Mouse (Mus musculus) kidney, postnatal 0 days (tissue): Measurements from ENCODE around the gene 4931409K22Rik. TPM values are rescaled to one million over a fixed set of nuclear protein-coding genes. Genes with fewer than 3 reads are reported as not detected.
"Not testable (repeated sequence)": the region's sequence is repeated elsewhere in the genome, so short reads cannot be mapped to it uniquely, and the experiment has no call there.

Source experiments
- ATAC-seq: fragments of 200-750 bp; cut with Nextera tagmentation; replicated peaks from 2 replicates; pipeline ENCODE4 v1.8.0; 2017; ENCODE audit warnings: low read depth, moderate number of reproducible peaks, moderate TSS enrichment, moderate library complexity; ENCODE audit not compliant: low FRiP score
- DNase-seq: peaks from one replicate; pipeline ENCODE4 v3.0.0-alpha.2; 2016; ENCODE audit warnings: low spot score
- H3K27ac ChIP-seq: fragments of 300-500 bp; sonication (generic); 2 replicates; pipeline ENCODE4 v1.5.1; 2014; ENCODE audit warnings: mild to moderate bottlenecking
- H3K27me3 ChIP-seq: fragments of 300-500 bp; sonication (generic); 2 replicates; pipeline ENCODE4 v1.6.1; 2014; ENCODE audit warnings: low read length, mixed read lengths; ENCODE audit not compliant: insufficient read depth
- H3K36me3 ChIP-seq: fragments of 300-500 bp; sonication (generic); 2 replicates; pipeline ENCODE4 v1.6.1; 2014; ENCODE audit warnings: low read length, mixed read lengths; ENCODE audit not compliant: insufficient read depth
- H3K4me1 ChIP-seq: fragments of 300-500 bp; sonication (generic); replicated peaks from 2 replicates; pipeline ENCODE4 v1.6.1; 2014; ENCODE audit warnings: antibody characterized with exemption, low read length, mixed read lengths; ENCODE audit not compliant: insufficient read depth
- H3K4me2 ChIP-seq: fragments of 300-500 bp; sonication (generic); 2 replicates; pipeline ENCODE4 v1.6.1; 2014; ENCODE audit warnings: mild to moderate bottlenecking, low read length, moderate library complexity, mixed read lengths
- H3K4me3 ChIP-seq: fragments of 300-500 bp; sonication (generic); replicated peaks from 2 replicates; pipeline ENCODE4 v1.5.1; 2014; ENCODE audit warnings: low read depth, low read length
- H3K9ac ChIP-seq: fragments of 300-500 bp; sonication (generic); 2 replicates; pipeline ENCODE4 v1.6.1; 2014; ENCODE audit warnings: low read depth, low read length
- H3K9me3 ChIP-seq: fragments of 300-500 bp; sonication (generic); replicated peaks from 2 replicates; pipeline ENCODE4 v1.6.1; 2016; ENCODE audit warnings: low read length, inconsistent platforms, mixed read lengths
- CTCF ChIP-seq: IDR thresholded peaks from 2 replicates; pipeline ENCODE4 v1.5.1; 2016; ENCODE audit warnings: antibody characterized with exemption, low read depth, mild to moderate bottlenecking, moderate library complexity
- WGBS: fragments of 180-500 bp; shearing (Covaris S2); extraction: QIAGEN DNeasy Blood & Tissue Kit; methylation state at CpG from one replicate; pipeline ENCODE4 v1.1.7; 2014; 5-methylcytosine and 5-hydroxymethylcytosine counted together
- polyA plus RNA-seq: library from polyadenylated mRNA; unstranded; fragments of >200 nt; fragmentation: Nextera tagmentation; extraction: Ambion mirVana; gene quantifications from 2 replicates; pipeline ENCODE4 v1.2.1, GENCODE M21; 2015

4931409K22Rik gene
- polyA plus RNA-seq, 1 experiment from 2014 or later = 0.12 TPM

DNA sequence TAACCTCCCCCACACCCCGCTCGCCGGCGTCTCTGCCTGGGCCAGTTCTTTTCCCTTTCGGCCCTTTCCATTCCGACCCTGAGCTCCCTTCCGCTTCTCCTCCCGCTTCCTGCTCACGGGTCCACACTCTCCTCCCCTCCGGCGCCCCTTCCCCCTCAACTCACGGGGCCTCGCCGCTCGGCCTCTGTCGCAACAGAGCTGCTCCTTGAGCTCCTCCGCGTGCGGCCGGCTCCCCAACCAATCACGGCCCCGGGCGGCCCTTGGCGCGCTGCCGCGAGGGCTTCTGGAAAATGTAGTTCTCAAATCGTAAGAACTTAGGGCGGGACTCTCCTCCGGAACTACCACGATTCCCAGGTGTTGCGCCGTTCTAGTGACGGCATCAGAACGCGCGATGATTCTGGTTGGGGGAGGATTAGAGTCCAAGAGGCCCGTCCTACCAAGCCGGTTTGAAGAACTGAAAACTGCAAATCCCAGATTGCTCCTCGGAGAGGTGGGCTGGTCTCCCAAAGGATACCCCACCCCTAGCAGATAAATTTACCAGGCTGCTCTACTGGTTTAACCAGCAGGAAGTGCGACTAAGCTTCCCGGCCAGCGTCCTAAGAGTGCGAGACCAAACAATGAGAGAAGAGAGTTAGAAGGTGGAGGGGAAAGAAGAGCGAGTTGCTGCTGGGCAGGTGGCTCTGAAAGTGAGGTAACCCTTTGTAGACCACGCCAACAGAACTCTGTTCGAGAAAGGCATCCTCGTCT is 20.7 kb upstream of the 4931409K22Rik start, which contains the start of gene Abcf2:
TSS of gene Abcf2 (minus strand) at position 285 of the 747 bp plus-strand sequence.
- Histone ChIP-seq H3K9me3 (no peaks in the 10 kb centered on the region), H3K27me3 (no peaks in the 10 kb centered on the region), H3K4me3 (peak within 1 kb of the TSS; percentile 60), H3K27ac (peak within 1 kb of the TSS; percentile 80), H3K4me2 (peak within 1 kb of the TSS; percentile 69), H3K36me3 (peaks cover 17% of the 10 kb centered on the region), H3K4me1 (peaks cover 7% of the 10 kb centered on the region; the same call in 1 of the 2 replicates), H3K9ac (peak within 1 kb of the TSS; percentile 71)
- no peak for TF ChIP-seq CTCF
- under 1% methylated on average over 48 of the region's 48 CpGs for WGBS
- DNase-seq (peak; percentile 100), ATAC-seq (peak; percentile 96)

DNA sequence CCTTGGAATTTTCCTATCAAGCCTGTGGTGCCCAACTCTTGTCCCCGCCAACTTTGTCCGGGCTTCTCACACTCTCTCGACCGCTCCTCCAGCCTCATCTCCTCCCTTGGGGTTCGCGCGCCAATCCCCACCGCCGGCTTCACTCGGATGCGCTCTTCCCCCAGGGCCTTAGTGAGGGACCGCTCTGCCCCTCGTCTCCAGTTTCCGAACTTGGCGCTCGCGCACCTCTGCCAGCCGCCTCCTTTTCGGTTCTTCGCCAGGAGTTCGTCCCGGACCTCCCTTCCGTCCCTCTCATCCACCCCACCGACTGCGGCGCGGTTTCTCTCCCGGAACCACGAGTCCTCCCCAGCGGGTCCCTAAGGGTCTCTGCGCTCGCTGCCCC is 20.2 kb upstream of the 4931409K22Rik start:
- Histone ChIP-seq H3K9me3 (no peaks in the 10 kb centered on the region), H3K9ac (peak overlapping the region; percentile 71), H3K4me2 (peak overlapping the region; percentile 69), H3K4me1 (peaks cover 7% of the 10 kb centered on the region; the same call in 1 of the 2 replicates), H3K27me3 (no peaks in the 10 kb centered on the region), H3K4me3 (peak overlapping the region; percentile 60), H3K27ac (peak overlapping the region; percentile 74), H3K36me3 (peaks cover 22% of the 10 kb centered on the region)
- WGBS = under 1% methylated on average over 32 of the region's 32 CpGs
- TF ChIP-seq CTCF = no peak
- DNase-seq (peak; percentile 54), ATAC-seq (peak; percentile 30)

DNA sequence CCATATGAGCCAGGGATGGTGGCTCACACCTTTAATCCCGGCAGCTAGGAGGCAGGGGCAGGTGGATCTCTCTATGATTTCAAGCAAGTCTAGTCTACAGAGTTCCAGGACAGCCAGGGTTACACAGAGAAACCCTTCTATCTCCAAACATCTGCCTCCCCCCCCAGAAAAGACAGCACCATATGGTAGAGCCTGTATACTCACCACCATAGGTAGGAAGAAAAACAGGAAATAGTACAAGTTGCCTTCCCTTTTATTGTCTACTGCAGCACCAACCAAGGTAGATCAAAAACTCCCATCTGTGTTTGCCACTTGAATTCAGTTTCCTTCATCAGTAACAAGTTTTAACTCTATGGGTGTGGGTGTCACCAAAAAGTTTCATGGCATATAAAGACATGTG is 19.3 kb upstream of the 4931409K22Rik start:
- Histone ChIP-seq H3K9ac (peak overlapping the region; percentile 71; the same call in 1 of the 2 replicates), H3K4me2 (peak overlapping the region; percentile 69; the same call in 1 of the 2 replicates), H3K27ac (no peak overlapping the region), H3K4me1 (peaks cover 7% of the 10 kb centered on the region; the same call in 1 of the 2 replicates), H3K9me3 (no peaks in the 10 kb centered on the region), H3K4me3 (peak overlapping the region; percentile 60; the same call in 1 of the 2 replicates), H3K36me3 (peaks cover 29% of the 10 kb centered on the region), H3K27me3 (no peaks in the 10 kb centered on the region)
- WGBS = 77% methylated on average over 1 of the region's 1 CpGs
- TF ChIP-seq CTCF = no peak
- DNase-seq (no peak), ATAC-seq (no peak)

DNA sequence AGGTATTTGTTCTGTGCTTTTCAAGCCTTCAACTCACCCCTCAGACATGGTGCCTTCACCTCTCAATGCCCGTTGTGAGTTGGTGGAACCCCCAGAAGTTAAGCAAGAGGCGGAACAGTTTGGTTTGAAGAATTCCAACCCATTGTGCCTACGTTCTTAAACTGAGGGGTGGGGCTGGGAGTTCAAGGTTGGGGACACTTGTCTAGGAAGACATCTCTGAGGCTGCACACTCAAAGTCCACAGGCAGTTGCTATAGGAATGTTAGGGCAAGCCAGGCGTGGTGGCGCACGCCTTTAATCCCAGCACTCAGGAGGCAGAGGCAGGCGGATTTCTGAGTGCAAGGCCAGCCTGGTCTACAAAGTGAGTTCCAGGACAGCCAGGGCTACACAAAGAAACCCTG is 1.3 kb downstream of the 4931409K22Rik start:
- H3K9me3 ChIP-seq, ATAC-seq, H3K9ac ChIP-seq, DNase-seq, H3K27me3 ChIP-seq, H3K27ac ChIP-seq, H3K36me3 ChIP-seq, H3K4me1 ChIP-seq, H3K4me3 ChIP-seq, H3K4me2 ChIP-seq: not testable (repeated sequence)
- 94% methylated on average over 7 of the region's 7 CpGs for WGBS

DNA sequence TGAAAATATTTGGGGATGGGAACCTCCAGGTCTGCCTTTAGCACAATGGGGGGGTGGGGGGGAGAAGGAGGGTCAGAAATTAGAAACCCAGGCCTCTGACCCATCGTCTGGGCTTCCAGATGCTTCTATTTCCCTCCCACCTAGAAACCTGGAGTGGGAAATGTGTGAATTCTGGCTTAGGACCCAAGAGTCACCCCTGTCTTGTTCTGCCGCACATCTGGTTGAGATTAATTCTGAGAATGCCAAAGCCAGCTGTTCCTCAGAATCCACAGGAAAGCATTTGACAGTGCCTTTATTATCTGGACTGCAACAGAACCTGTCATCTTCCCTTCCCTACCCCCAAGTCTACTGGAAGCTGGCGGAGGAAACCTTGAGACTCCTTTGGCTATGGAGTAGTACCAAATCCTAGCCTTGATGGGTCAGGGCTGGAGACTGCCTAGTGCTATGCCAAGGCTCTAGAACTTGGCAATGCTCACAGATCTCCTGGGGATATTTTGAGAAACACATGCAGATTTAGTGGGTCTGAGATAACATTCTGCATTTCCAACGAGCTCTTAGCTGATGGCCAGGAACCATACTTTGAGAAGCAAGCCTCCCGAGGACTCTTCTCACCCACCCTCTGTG is 2.9 kb downstream of the 4931409K22Rik start:
- H3K27me3 ChIP-seq = no peaks in the 10 kb centered on the region
- H3K4me1 ChIP-seq = peaks cover 6% of the 10 kb centered on the region; the same call in 1 of the 2 replicates
- H3K36me3 ChIP-seq = no peaks in the 10 kb centered on the region
- no peak for TF ChIP-seq CTCF
- no peak overlapping the region for H3K9ac ChIP-seq
- no peak overlapping the region for H3K4me3 ChIP-seq
- no peak overlapping the region for H3K4me2 ChIP-seq
- no peaks in the 10 kb centered on the region for H3K9me3 ChIP-seq
- DNase-seq (no peak), ATAC-seq (no peak)
- WGBS = 61% methylated on average over 5 of the region's 5 CpGs
- no peak overlapping the region for H3K27ac ChIP-seq

DNA sequence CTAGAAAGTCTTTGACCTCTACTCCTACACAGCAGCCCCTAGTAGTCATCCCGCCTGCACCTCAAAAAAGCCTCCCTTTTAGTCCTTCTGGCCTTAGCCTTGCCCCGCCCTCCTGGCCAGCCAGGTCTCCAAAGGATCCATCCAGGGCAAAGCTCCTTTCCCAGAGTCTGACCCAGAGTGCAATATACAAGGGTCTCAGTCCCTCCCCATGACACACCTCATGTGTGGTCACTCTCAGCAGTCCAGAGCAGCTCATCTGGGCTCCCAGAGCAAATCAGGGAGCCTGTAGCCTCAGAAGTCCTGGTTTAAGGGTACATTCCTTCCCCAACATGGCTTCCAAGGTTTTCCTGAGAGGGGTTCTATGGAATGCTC is 5.3 kb downstream of the 4931409K22Rik start:
- DNase-seq (no peak), ATAC-seq (peak; percentile 33)
- Histone ChIP-seq H3K4me3 (no peak overlapping the region), H3K4me2 (peak overlapping the region; percentile 46), H3K9me3 (no peaks in the 10 kb centered on the region), H3K9ac (peak overlapping the region; percentile 36), H3K27ac (no peak overlapping the region), H3K36me3 (no peaks in the 10 kb centered on the region), H3K27me3 (no peaks in the 10 kb centered on the region), H3K4me1 (peaks cover 6% of the 10 kb centered on the region; the same call in 1 of the 2 replicates)
- WGBS = 34% methylated on average over 2 of the region's 2 CpGs
- no peak for TF ChIP-seq CTCF
